Mouse (Mus musculus) heart, adult 11 months (tissue): ENCODE data around the gene Nfatc2.

Experiments used
- DNase-seq: peaks from one replicate; pipeline ENCODE4 v3.0.0; 2022

The Nfatc2 gene

GRCm38 (mm10) chr2:168601491-168602386, at the start of gene Nfatc2:
Gene Nfatc2, minus strand, starts transcription at chr2:168601657.
- DNase-seq: peak; percentile 99

GRCm38 (mm10) chr2:168648171-168648570, 46.7 kb upstream of the Nfatc2 start:
- DNase-seq: peak; percentile 73

- peak; percentile 74 for DNase-seq
Measured at GRCm38 (mm10) chr2:168644855-168645254, 43.4 kb upstream of the Nfatc2 start.

GRCm38 (mm10) chr2:168643524-168644177, 42.2 kb upstream of the Nfatc2 start:
- DNase-seq: peak; percentile 90

- DNase-seq: no peak
Measured at GRCm38 (mm10) chr2:168642187-168642586, 40.7 kb upstream of the Nfatc2 start.

- no peak for DNase-seq
Measured at GRCm38 (mm10) chr2:168640460-168640859, 39.0 kb upstream of the Nfatc2 start.

GRCm38 (mm10) chr2:168634881-168635280, 33.4 kb upstream of the Nfatc2 start:
- DNase-seq: no peak

GRCm38 (mm10) chr2:168633301-168633816, 31.9 kb upstream of the Nfatc2 start:
- DNase-seq: peak; percentile 91

GRCm38 (mm10) chr2:168632543-168632942, 31.1 kb upstream of the Nfatc2 start:
- DNase-seq: no peak

GRCm38 (mm10) chr2:168628787-168629186, 27.3 kb upstream of the Nfatc2 start:
- peak; percentile 97 for DNase-seq

- DNase-seq: peak; percentile 92
Measured at GRCm38 (mm10) chr2:168627829-168628770, 26.6 kb upstream of the Nfatc2 start.

GRCm38 (mm10) chr2:168626385-168626784, 24.9 kb upstream of the Nfatc2 start:
- DNase-seq: no peak

- no peak for DNase-seq
Measured at GRCm38 (mm10) chr2:168625091-168625490, 23.6 kb upstream of the Nfatc2 start.

GRCm38 (mm10) chr2:168621111-168621802, 19.8 kb upstream of the Nfatc2 start:
- DNase-seq: no peak

- DNase-seq: no peak
Measured at GRCm38 (mm10) chr2:168618205-168618717, 16.8 kb upstream of the Nfatc2 start.

- no peak for DNase-seq
Measured at GRCm38 (mm10) chr2:168615160-168615559, 13.7 kb upstream of the Nfatc2 start.

- peak; percentile 97 for DNase-seq
Measured at GRCm38 (mm10) chr2:168614170-168614872, 12.9 kb upstream of the Nfatc2 start.

GRCm38 (mm10) chr2:168613092-168613880, 11.8 kb upstream of the Nfatc2 start:
- no peak for DNase-seq

- peak; percentile 96 for DNase-seq
Measured at GRCm38 (mm10) chr2:168610941-168611340, 9.5 kb upstream of the Nfatc2 start.

- DNase-seq: no peak
Measured at GRCm38 (mm10) chr2:168609653-168610248, 8.3 kb upstream of the Nfatc2 start.
